Mouse (Mus musculus): ENCODE data around the gene Dolk.

DNA sequence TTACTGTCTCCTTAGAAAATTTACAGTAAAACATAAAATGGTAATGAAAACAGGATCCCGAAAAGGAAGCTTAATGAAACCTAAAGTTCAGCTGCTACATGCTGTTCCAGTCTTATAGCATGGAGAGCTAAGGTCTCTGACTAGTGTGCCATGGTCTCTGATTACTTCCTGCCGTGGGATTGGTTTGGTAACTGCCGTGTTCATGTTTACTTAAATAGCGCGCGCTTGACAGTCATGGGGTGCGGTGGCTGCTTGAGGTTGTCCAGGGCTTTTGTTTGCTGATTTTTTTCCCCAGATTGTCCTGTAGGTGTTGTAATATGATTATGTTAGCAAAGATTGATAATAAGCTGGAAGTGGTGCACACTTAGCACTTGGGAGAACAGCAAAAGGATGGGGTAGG lies 20.0 kb upstream of the Dolk start:
- TF ChIP-seq POLR2A (IDR thresholded peaks at IDR 0.05; ENCODE audit: borderline replicate concordance, insufficient read depth, low read length) (no peak), CTCF (IDR thresholded peaks at IDR 0.05; ENCODE audit: borderline replicate concordance, insufficient read depth, low read depth, low read length) (no peak)
